Mouse (Mus musculus) T-helper 17 cell (primary cell): ENCODE measurements at regions not wholly inside any gene's neighbourhood (a gene's known extent, or its start where the extent isn't known, plus 50 kb on each side); places are given as distances from the start of the nearest gene placed in this dataset.

Experiments used
- in situ Hi-C, 2 experiments: fragments of 300-600 bp; cut with MboI, MseI; formaldehyde crosslinking; loops; 1 replicate in 1 of 2; 2 replicates in 1 of 2; pipeline ENCODE4 v1.15.1; 2025; ENCODE audit warnings: high pct_unique_total_duplicates in 2 of 2

GRCm38 (mm10) chr12:22030717-22031116, 613.3 kb upstream of the Ywhaq start:
- in situ Hi-C loops = loop anchor here (5.0 to 10.0 kb wide), 2 partner anchors 1157 to 1164 kb away; no protein-coding TSS in a partner anchor

GRCm38 (mm10) chr12:22030263-22030662, 612.8 kb upstream of the Ywhaq start:
- in situ Hi-C loops = loop anchor here (5.0 to 10.0 kb wide), 2 partner anchors 1157 to 1165 kb away; no protein-coding TSS in a partner anchor
